Mouse (Mus musculus) layer of hippocampus, adult 18-20 months (tissue): Measurements from ENCODE around the gene Bmp8b. TPM values are rescaled to one million over a fixed set of nuclear protein-coding genes. Genes with fewer than 3 reads are reported as not detected.
"Not testable (repeated sequence)": the region's sequence is repeated elsewhere in the genome, so short reads cannot be mapped to it uniquely, and the experiment has no call there.

Experiments used
- DNase-seq, 2 experiments: peaks; one replicate each; pipeline ENCODE4 v3.0.0; 2022; ENCODE audit warnings: low spot score in 2 of 2
- total RNA-seq, 2 experiments: library from RNA; stranded (reverse); gene quantifications; 2 replicates each; pipeline ENCODE4 v1.2.3; 2021

Bmp8b gene
- total RNA-seq, 2 experiments from 2014 or later: not detected

- DNase-seq: no peak
Measured at GRCm38 (mm10) chr4:123110751-123111150, 5.8 kb downstream of the Bmp8b start.

GRCm38 (mm10) chr4:123111275-123111983 lies 6.5 kb downstream of the Bmp8b start:
- not testable (repeated sequence) for DNase-seq

- no peak for DNase-seq
Measured at GRCm38 (mm10) chr4:123112216-123112764, 7.3 kb downstream of the Bmp8b start.

GRCm38 (mm10) chr4:123114651-123115050 lies 9.7 kb downstream of the Bmp8b start:
- DNase-seq: not testable (repeated sequence)

- DNase-seq: no peak
Measured at GRCm38 (mm10) chr4:123116011-123116410, 11.0 kb downstream of the Bmp8b start, which contains the start of gene Oxct2b. Oxct2b (plus strand) TSS chr4:123116266.

- peak; percentile 18 to 23 for DNase-seq
Measured at GRCm38 (mm10) chr4:123116640-123117039, 11.7 kb downstream of the Bmp8b start.

GRCm38 (mm10) chr4:123121286-123121685 lies 16.3 kb downstream of the Bmp8b start:
- no peak for DNase-seq

- DNase-seq: no peak
Measured at GRCm38 (mm10) chr4:123126626-123127025, 21.7 kb downstream of the Bmp8b start.

GRCm38 (mm10) chr4:123127051-123127450 lies 22.1 kb downstream of the Bmp8b start:
- no peak for DNase-seq

- no peak for DNase-seq
Measured at GRCm38 (mm10) chr4:123137551-123137950, 32.6 kb downstream of the Bmp8b start.

- DNase-seq: peak; percentile 53 to 73
Measured at GRCm38 (mm10) chr4:123139513-123140154, 34.7 kb downstream of the Bmp8b start, which contains the start of gene Ppie. Ppie (minus strand) TSS chr4:123139951.

GRCm38 (mm10) chr4:123147446-123148150 lies 42.6 kb downstream of the Bmp8b start:
- DNase-seq: peak; percentile 28 to 54

- no peak for DNase-seq
Measured at GRCm38 (mm10) chr4:123152003-123152402, 47.0 kb downstream of the Bmp8b start.

- DNase-seq: peak; percentile 71 to 87
Measured at GRCm38 (mm10) chr4:123152976-123153375, 48.0 kb downstream of the Bmp8b start.

- DNase-seq: peak in 1 of 2 experiments; percentile 79
Measured at GRCm38 (mm10) chr4:123155004-123155403, 50.0 kb downstream of the Bmp8b start.

- DNase-seq: no peak
Measured at GRCm38 (mm10) chr4:123155427-123155826, 50.5 kb downstream of the Bmp8b start.

- no peak for DNase-seq
Measured at GRCm38 (mm10) chr4:123155840-123156239, 50.9 kb downstream of the Bmp8b start.

GRCm38 (mm10) chr4:123160571-123160970 lies 55.6 kb downstream of the Bmp8b start:
- no peak for DNase-seq

GRCm38 (mm10) chr4:123161251-123161650 lies 56.3 kb downstream of the Bmp8b start:
- not testable (repeated sequence) for DNase-seq

GRCm38 (mm10) chr4:123162305-123162917 lies 57.4 kb downstream of the Bmp8b start:
- DNase-seq: peak in 1 of 2 experiments; percentile 32

- DNase-seq: peak; percentile 68 to 78
Measured at GRCm38 (mm10) chr4:123164157-123164556, 59.2 kb downstream of the Bmp8b start.
